Mouse (Mus musculus) bone marrow macrophage, adult 2 months (primary cell): ENCODE data around the gene Vgll1. TPM values are rescaled to one million over a fixed set of nuclear protein-coding genes. Genes with fewer than 3 reads are reported as not detected.

Source experiments
- H3K27ac ChIP-seq: 2 replicates; pipeline ENCODE4 v1.5.1; 2012; ENCODE audit warnings: low read depth, low read length; ENCODE audit not compliant: insufficient read depth
- H3K4me1 ChIP-seq: 2 replicates; pipeline ENCODE4 v1.6.1; 2012; ENCODE audit warnings: low read length; ENCODE audit not compliant: control insufficient read depth, insufficient read depth
- H3K4me3 ChIP-seq: 2 replicates; pipeline ENCODE4 v1.5.1; 2012; ENCODE audit warnings: mild to moderate bottlenecking, low read length, moderate library complexity; ENCODE audit not compliant: insufficient read depth
- CTCF ChIP-seq: IDR thresholded peaks from 2 replicates; pipeline ENCODE4 v1.5.1; 2012; ENCODE audit warnings: low read depth, mild to moderate bottlenecking, low read length, moderate library complexity
- POLR2A ChIP-seq: IDR thresholded peaks from 2 replicates; pipeline ENCODE4 v1.6.1; 2012; ENCODE audit warnings: mild to moderate bottlenecking, low read depth, low read length, borderline replicate concordance
- polyA plus RNA-seq: library from polyadenylated mRNA; stranded (reverse); fragments of >200 nt; gene quantifications from 2 replicates; pipeline ENCODE4 v1.2.4, GENCODE M21; 2012; ENCODE audit not compliant: missing spikeins, insufficient read depth, insufficient read length

The Vgll1 gene
- polyA plus RNA-seq, 1 experiment = not detected

DNA sequence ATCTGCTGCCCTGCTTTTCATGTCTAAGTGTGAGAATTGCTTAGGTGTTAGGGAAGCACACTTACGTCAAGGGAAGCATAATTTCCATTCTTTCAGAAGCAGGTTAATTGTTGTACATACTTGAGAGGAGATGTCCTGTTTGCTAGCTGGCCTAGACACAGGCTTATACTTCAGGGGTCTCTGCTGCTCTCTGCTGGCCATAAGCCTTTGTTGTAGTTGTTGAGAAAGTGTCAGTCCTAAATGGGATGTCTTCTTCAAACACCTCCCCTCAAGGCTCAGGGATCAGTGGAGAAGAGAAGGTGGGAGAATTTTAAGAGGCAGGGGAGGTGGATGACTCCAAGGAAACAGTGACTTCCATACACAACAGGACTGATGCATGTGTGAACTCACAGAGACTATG is 32.9 kb downstream of the Vgll1 start:
- H3K4me1 ChIP-seq = no peaks in the 10 kb centered on the region
- H3K27ac ChIP-seq = no peak overlapping the region
- TF ChIP-seq CTCF (no peak), POLR2A (no peak)
- no peak overlapping the region for H3K4me3 ChIP-seq

DNA sequence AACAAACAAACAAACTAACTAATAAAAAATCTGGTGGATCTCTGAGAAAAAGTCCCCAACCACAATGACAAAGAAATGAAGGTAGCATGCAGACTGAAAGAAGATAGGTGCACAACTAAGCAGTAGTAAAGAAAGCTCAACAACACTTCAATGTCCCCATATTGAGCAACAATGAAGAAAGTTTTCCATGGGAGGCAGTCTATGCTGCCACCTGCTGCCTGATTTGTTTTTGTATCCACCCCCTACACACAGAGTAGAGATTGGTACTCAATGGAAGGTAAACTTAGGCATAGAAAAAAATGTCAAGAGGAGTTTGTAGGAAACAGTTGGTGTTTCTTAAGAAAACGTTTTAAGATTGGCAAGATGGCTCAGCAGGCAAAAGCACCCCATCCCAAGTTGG is 42.7 kb downstream of the Vgll1 start:
- H3K4me1 ChIP-seq = no peaks in the 10 kb centered on the region
- H3K27ac ChIP-seq = no peak overlapping the region
- no peak for TF ChIP-seq CTCF
- TF ChIP-seq POLR2A = no peak
- no peak overlapping the region for H3K4me3 ChIP-seq

DNA sequence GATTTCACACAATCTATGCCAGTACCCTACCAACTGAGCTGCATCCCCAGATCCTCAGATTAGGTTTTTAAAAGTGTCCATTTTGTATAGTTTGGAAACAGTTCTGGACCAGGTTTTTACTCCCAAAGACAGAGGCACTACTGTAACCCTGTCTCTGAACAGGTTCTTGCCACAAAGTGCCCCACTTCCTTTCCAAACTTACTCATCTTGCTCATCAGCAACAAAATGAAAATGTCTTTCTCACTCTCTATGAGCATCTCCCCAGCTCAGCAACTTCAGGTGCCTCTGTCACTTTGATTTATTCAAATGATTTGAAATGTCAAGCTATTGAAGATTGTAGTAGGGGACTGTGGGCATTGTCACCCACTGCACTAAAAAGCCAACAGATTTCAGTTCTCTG is 49.7 kb downstream of the Vgll1 start:
- no peak for TF ChIP-seq CTCF
- no peak for TF ChIP-seq POLR2A
- Histone ChIP-seq H3K27ac (no peak overlapping the region), H3K4me3 (no peak overlapping the region), H3K4me1 (no peaks in the 10 kb centered on the region)

DNA sequence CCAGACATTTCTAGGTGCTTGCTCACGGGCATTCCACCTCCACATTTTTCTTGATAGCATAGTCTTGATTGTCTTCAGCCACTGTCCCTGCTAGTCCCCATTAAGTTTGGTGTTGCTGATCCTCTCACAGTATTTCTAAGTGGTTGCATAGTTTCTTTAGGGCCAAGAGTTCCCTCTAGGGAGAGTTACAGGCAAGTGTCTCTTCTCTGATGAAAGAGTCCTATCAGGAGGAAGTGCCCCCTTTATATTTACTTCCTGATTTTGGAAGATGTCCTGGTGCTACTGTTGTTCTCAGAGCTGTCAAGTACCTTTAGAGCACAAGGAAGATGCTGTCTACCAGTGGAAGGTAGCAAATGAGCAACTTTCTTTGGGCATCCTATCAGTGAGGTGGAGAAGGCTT is 65.6 kb downstream of the Vgll1 start:
- Histone ChIP-seq H3K4me3 (no peak overlapping the region), H3K4me1 (no peaks in the 10 kb centered on the region), H3K27ac (no peak overlapping the region)
- TF ChIP-seq CTCF (no peak), POLR2A (no peak)

Other genes starting within 250 kb of the Vgll1 start
- not detected in 2 replicates for gene Adgrg4, start 217.9 kb upstream of the Vgll1 start, polyA plus RNA-seq
- gene Brs3, start 45.0 kb upstream of the Vgll1 start, polyA plus RNA-seq = not detected in 2 replicates
- 28.1 and 30.2 TPM in 2 replicates for gene Htatsf1, start 34.5 kb upstream of the Vgll1 start, polyA plus RNA-seq
- not detected in 2 replicates for gene Cd40lg, start 124.0 kb downstream of the Vgll1 start, polyA plus RNA-seq